Mouse (Mus musculus): ENCODE data around the gene Pcyt1a. TPM values are rescaled to one million over a fixed set of nuclear protein-coding genes. Genes with fewer than 3 reads are reported as not detected.
A peak's percentile ranks its signal among the peaks of the same experiment; 100 is the strongest.

The Pcyt1a gene
- polyA plus RNA-seq, 1 experiment from 2014 or later, result 36.6 TPM

DNA sequence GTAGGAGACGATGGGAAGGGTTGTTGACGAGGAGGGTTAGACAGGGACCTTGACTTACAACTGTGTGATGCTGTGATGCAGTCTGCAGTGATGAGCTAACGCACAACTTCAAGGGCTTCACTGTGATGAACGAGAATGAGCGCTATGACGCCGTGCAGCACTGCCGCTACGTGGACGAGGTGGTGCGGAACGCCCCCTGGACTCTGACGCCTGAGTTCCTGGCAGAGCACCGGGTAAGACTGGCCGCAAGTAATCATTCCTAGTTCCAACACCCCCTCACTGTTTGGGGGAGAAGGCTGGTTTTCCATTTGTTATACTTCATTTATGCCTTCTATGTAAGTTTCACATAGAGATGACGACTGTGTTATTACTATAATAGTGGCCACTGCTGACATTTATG lies 32.2 kb downstream of the Pcyt1a start:
- no peak for DNase-seq (ENCODE audit: low spot score)
- no peak overlapping the region for H3K4me3 ChIP-seq
- H3K27ac ChIP-seq, result peak overlapping the region; percentile 81
- no peaks in the 10 kb centered on the region for H3K9me3 ChIP-seq
- H3K36me3 ChIP-seq, result peaks cover 35% of the 10 kb centered on the region
- H3K27me3 ChIP-seq (ENCODE audit: insufficient read depth, poor library complexity, severe bottlenecking), result no peaks in the 10 kb centered on the region
- 91% methylated on average over 16 of the region's 16 CpGs for WGBS
- peaks cover 11% of the 10 kb centered on the region for H3K4me1 ChIP-seq

DNA sequence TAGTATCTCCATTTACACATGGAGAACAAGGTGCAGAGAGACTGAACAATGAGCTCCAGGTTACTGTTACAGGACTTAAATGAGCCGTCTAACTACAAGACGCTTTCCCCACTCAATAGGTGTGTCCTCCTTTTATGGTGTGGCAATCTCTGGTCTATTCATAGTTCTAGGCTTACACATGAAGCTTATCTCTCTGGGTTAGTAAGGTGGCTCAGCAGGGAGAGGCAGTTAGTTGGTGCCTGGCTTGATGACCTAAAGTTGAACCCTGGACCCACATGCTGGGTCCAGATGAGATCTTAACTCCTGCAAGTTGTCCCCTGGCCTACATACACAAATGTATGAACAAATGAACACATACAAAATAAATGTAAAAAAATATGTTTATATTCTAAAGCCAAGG lies 32.7 kb downstream of the Pcyt1a start:
- no peak for DNase-seq (ENCODE audit: low spot score)
- Histone ChIP-seq H3K36me3 (peaks cover 40% of the 10 kb centered on the region), H3K9me3 (no peaks in the 10 kb centered on the region), H3K4me1 (peaks cover 11% of the 10 kb centered on the region), H3K27me3 (ENCODE audit: insufficient read depth, poor library complexity, severe bottlenecking) (no peaks in the 10 kb centered on the region), H3K27ac (peak overlapping the region; percentile 81), H3K4me3 (no peak overlapping the region)
- 37% methylated on average over 2 of the region's 2 CpGs for WGBS

DNA sequence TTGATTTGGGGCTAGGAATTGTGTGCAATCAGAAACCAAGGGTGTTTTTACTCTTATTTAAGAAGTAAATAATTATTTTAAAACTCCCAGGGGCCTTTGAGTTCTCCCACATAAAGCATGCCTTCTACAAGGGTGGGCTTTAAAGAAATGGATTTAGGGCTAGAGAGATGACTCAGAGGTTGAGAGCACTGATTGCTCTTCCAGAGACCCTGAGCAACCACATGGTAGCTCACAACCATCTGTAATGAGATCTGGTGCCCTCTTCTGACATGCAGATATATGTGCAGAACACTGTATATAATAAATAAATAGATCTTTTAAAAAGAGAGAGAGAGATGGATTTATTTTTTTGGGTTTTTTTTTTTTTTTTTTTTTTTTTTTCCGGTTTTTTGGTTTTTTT lies 34.2 kb downstream of the Pcyt1a start:
- H3K36me3 ChIP-seq, result peaks cover 51% of the 10 kb centered on the region
- no peaks in the 10 kb centered on the region for H3K9me3 ChIP-seq
- H3K27me3 ChIP-seq (ENCODE audit: insufficient read depth, poor library complexity, severe bottlenecking), result no peaks in the 10 kb centered on the region
- WGBS, result 0% methylated on average over 1 of the region's 1 CpGs
- no peak for DNase-seq (ENCODE audit: low spot score)
- peaks cover 11% of the 10 kb centered on the region for H3K4me1 ChIP-seq
- no peak overlapping the region for H3K4me3 ChIP-seq
- no peak overlapping the region for H3K27ac ChIP-seq

DNA sequence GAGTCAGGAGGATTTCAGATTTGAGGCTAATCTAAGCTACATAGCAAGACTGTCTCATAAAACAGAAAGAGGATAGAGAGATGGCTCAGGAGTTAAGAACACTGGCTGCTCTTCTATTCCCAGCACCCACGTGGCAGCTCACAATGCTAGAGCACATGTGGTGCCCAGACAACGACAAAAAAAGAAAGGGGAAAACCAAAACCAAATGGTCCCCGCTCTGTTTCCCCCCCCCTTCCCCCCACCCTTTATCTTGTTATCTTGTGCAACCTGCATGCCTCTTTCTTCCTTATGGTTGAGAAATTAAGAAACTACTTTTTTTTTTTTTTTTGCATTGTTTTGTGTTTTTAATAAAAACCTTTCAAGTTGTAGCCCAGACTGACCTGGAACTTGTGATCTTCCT lies 37.8 kb downstream of the Pcyt1a start:
- no peaks in the 10 kb centered on the region for H3K27me3 ChIP-seq (ENCODE audit: insufficient read depth, poor library complexity, severe bottlenecking)
- peaks cover 78% of the 10 kb centered on the region for H3K36me3 ChIP-seq
- WGBS, result 83% methylated on average over 3 of the region's 3 CpGs
- H3K4me1 ChIP-seq, result peaks cover 7% of the 10 kb centered on the region
- no peaks in the 10 kb centered on the region for H3K9me3 ChIP-seq
- no peak overlapping the region for H3K27ac ChIP-seq
- H3K4me3 ChIP-seq, result no peak overlapping the region
- DNase-seq (ENCODE audit: low spot score), result no peak

DNA sequence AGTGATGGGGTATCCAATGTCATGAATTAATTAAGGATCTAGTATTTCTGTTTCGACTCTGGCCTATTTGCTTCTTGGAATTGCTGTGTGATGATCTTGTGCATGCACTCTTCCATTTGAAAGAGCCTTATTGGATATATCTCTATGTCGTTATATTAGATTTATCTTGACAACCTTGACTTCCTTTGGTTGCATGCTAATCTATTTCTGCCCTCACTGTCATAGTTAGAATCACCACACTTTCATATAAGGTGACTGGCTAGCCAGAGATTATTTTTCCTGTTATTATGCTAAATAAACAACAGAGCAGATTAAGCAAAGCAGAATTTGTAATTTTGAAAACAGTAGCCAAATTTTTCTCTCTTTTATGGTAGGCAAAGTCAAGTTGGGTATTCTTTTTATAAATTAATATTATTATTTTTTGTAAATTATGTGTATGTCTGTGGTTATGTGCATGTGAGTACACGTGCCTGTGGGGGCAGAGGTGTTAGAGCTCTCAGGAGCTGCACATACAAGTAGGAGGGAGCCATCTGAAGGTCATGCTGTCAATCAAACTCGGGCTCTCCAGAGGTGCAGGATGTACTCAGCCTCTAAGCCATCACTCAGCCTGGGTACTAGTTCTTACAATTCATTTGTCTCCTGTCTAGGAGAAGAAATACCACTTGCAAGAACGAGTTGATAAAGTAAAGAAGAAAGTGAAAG lies 38.8 kb downstream of the Pcyt1a start:
- no peaks in the 10 kb centered on the region for H3K27me3 ChIP-seq (ENCODE audit: insufficient read depth, poor library complexity, severe bottlenecking)
- H3K4me3 ChIP-seq, result no peak overlapping the region
- peaks cover 6% of the 10 kb centered on the region; the same call in 1 of the 2 replicates for H3K4me1 ChIP-seq
- H3K9me3 ChIP-seq, result no peaks in the 10 kb centered on the region
- DNase-seq (ENCODE audit: low spot score), result no peak
- no peak overlapping the region for H3K27ac ChIP-seq
- H3K36me3 ChIP-seq, result peaks cover 76% of the 10 kb centered on the region
- 71% methylated on average over 5 of the region's 5 CpGs for WGBS

DNA sequence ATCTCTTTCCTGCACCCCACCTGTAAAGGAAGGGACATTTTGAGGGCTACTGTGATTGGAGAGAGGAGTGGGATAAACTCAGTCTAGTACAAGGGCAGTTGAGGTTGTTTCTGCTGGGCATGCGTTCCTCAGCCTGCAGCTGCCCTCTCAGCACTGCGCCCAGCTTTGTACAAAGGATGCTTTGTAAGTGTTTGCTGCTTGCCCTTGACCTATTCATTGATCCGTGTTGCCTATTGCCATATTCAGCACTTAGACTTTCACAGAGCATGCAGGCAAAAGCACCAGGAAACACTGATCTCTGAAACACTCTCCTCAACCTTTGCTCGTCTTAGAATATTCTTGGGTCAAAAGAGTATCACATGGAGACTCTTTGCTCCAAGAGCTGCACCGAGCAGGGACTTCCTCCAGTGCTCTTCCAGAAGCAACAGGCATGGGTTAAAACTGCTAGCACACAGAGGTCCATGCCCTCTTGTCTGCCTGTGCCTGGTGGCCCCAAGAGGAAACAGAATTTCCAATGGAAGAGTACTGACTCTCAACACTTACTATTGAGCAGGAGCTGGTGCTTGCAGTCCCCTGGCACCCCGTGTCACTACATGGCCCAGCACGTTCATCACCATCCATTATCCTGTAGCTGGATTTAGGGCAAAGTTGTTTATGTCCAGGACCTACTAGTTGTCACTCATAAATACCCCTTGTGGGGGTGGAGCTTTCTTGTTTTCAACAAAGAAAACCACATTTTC lies 41.7 kb downstream of the Pcyt1a start:
- Histone ChIP-seq H3K4me3 (no peak overlapping the region), H3K27ac (no peak overlapping the region), H3K4me1 (peaks cover 19% of the 10 kb centered on the region), H3K36me3 (peaks cover 61% of the 10 kb centered on the region), H3K9me3 (no peaks in the 10 kb centered on the region), H3K27me3 (ENCODE audit: insufficient read depth, poor library complexity, severe bottlenecking) (no peaks in the 10 kb centered on the region)
- no peak for DNase-seq (ENCODE audit: low spot score)
- 86% methylated on average over 7 of the region's 7 CpGs for WGBS

DNA sequence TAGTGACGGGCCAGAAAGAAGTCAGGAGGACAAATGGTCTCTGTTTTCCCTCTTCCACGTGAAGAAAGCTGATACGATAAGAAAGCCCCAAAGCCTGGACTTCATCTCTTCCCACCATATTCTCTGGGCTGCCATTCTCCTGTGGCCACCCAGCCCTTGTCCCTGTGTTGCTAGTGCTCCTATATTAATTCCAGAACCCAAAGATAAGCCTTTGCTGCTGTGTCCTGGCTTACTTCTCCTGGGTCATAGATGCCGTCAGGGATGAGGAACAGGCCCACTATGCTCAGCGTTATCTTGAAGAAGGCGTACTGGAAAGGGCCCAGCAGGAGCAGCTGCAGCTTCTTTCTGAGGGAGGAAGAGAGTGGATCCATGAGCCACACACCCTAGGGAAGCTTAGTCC lies 46.6 kb downstream of the Pcyt1a start:
- peak; percentile 78 for DNase-seq (ENCODE audit: low spot score)
- Histone ChIP-seq H3K4me3 (no peak overlapping the region), H3K27ac (peak overlapping the region; percentile 72), H3K9me3 (no peaks in the 10 kb centered on the region), H3K27me3 (ENCODE audit: insufficient read depth, poor library complexity, severe bottlenecking) (no peaks in the 10 kb centered on the region; the same call in 1 of the 2 replicates), H3K36me3 (peaks cover 15% of the 10 kb centered on the region; the same call in 1 of the 2 replicates), H3K4me1 (peaks cover 33% of the 10 kb centered on the region)
- WGBS, result 34% methylated on average over 6 of the region's 6 CpGs

DNA sequence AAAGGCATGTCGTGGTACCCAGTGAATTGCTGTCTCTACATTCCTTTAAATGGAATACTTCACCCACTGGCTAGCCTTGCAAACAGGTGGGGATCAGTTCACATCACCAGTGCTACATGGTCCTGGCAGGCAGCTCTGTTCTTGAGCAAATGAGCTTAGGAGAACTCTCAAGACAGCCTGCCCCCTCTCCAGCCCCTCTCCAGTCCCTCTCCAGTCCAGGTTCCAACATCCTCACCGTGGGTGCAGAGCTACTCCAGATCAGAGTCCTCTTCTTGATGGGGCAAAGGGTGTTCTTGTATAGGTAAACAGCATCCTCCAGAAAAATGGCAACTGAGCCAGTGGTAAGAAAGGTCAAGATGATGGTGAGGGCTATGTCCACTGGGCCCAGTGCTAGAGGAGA lies 48.7 kb downstream of the Pcyt1a start:
- H3K27me3 ChIP-seq (ENCODE audit: insufficient read depth, poor library complexity, severe bottlenecking), result no peaks in the 10 kb centered on the region; the same call in 1 of the 2 replicates
- no peak overlapping the region for H3K27ac ChIP-seq
- DNase-seq (ENCODE audit: low spot score), result no peak
- H3K4me3 ChIP-seq, result no peak overlapping the region
- no peaks in the 10 kb centered on the region for H3K9me3 ChIP-seq
- H3K36me3 ChIP-seq, result no peaks in the 10 kb centered on the region
- 69% methylated on average over 2 of the region's 2 CpGs for WGBS
- peaks cover 37% of the 10 kb centered on the region for H3K4me1 ChIP-seq

DNA sequence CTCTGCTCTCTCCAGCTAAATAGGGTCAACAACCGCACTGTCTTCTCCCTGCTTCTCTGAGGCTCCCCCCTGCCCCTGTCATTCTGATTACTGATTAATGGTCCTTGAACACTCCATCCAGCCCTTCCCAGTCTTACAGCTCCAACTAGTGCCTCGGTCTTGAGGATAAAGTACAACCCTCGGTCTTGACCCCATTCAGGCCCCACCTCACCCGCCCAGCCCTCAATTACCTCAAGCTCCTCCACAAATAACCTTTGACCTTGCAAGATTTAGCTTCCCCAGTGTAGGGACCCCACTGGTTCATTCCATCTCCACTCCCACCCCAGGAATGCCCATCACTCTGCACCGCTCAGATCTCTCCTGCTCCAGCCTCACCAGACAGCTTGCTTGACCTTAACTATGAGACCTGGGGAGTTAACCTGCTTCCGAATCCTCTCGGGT lies 53.7 kb downstream of the Pcyt1a start:
- Histone ChIP-seq H3K27ac (peak overlapping the region; percentile 33), H3K36me3 (no peaks in the 10 kb centered on the region), H3K9me3 (no peaks in the 10 kb centered on the region), H3K4me1 (peaks cover 47% of the 10 kb centered on the region), H3K4me3 (no peak overlapping the region), H3K27me3 (ENCODE audit: insufficient read depth, poor library complexity, severe bottlenecking) (no peaks in the 10 kb centered on the region)
- 30% methylated on average over 7 of the region's 7 CpGs for WGBS
- no peak for DNase-seq (ENCODE audit: low spot score)

DNA sequence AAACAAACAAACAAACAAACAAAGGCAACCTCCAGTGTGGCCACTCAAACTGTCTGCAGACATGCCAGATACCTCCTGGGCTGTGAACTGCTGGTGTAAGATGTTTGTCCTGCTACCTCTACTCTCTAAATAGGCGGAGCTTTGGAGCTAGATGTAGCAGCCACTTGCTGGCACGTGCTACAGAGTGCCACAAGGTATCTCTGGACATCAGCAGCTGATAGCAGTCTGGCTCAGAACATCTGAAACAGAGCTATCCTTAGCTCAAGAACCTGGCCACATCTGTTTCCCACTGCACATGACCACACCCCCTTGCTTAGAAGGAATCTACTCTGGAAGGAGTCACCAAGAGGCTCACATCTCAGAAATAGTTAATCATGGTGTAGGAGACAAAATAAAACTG lies 54.5 kb downstream of the Pcyt1a start:
- Histone ChIP-seq H3K27me3 (ENCODE audit: insufficient read depth, poor library complexity, severe bottlenecking) (no peaks in the 10 kb centered on the region), H3K36me3 (no peaks in the 10 kb centered on the region), H3K27ac (peak overlapping the region; percentile 57; the same call in 1 of the 2 replicates), H3K4me3 (no peak overlapping the region), H3K4me1 (peaks cover 47% of the 10 kb centered on the region), H3K9me3 (no peaks in the 10 kb centered on the region)
- 51% methylated on average over 2 of the region's 2 CpGs for WGBS
- no peak for DNase-seq (ENCODE audit: low spot score)

DNA sequence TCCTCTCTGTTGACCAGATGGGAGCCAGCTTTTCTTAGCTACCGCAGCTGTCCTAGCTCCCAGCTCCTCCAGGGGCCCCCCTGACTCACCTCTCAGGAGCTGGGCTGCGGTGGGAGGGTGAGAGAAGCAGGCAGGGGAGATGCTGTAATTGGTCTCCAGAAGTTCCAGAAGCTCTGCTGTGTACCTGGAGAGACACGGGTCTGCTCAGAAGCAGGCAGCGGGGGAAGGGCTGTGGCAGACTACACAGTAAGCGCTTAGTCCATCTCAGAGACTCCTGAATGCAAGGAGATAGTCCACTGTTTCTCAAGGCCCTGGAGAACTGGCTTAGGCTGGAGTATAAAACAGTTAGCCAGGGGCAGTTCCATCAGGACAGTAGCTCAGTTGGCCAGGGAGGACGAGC lies 55.3 kb downstream of the Pcyt1a start:
- Histone ChIP-seq H3K27me3 (ENCODE audit: insufficient read depth, poor library complexity, severe bottlenecking) (no peaks in the 10 kb centered on the region), H3K27ac (peak overlapping the region; percentile 57), H3K9me3 (no peaks in the 10 kb centered on the region), H3K4me1 (peaks cover 47% of the 10 kb centered on the region), H3K36me3 (no peaks in the 10 kb centered on the region), H3K4me3 (no peak overlapping the region)
- no peak for DNase-seq (ENCODE audit: low spot score)
- WGBS, result 69% methylated on average over 6 of the region's 6 CpGs

DNA sequence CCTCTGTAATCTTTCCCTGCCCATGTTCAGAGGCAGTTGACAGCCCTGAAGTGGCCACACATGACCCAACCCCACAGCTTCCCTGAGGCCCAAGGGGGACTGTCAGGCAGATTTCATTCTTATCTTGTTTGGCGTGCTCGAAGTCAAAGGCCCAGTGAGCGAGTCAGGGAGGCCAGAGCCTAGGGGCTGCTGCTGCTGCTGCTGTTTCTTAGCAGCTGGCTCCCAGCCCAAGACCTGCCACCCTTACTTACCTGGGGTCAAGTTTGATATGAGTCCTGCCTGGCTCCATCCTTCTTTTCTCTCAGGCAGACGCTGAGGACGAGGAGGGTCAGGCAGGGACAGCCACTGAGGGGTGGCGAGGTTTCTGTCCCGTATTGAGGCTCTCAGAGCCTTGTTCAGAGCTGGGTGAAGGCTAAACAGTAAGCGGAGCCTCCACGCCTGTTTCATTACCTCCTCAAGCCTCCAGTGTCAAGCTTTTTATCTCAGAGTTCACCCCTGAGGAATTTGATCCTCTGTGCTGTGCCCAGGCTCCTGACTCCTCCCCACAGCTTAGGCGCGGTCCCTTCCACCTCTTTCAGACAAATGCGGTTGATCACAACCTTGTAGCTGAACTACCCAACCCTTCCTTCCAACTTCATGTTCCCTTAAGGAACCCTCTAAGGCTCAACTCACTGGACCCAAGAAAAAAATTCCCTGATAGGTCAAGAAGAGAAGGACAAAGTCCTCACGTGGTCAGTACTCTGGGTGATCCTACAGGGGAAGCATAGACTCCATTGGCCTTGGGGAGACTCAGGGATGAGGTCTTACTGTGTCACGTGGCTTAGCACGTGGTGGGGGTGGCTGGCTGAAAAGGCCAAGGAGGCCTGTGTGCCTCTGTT lies 56.8 kb downstream of the Pcyt1a start, which contains the start of gene Slc51a:
Gene Slc51a (minus strand): TSS at position 646 of the 878 bp plus-strand sequence.
- peaks cover 47% of the 10 kb centered on the region for H3K4me1 ChIP-seq
- no peaks in the 10 kb centered on the region for H3K9me3 ChIP-seq
- WGBS, result 23% methylated on average over 15 of the region's 15 CpGs
- peak; percentile 94 for DNase-seq (ENCODE audit: low spot score)
- H3K36me3 ChIP-seq, result no peaks in the 10 kb centered on the region
- no peaks in the 10 kb centered on the region for H3K27me3 ChIP-seq (ENCODE audit: insufficient read depth, poor library complexity, severe bottlenecking)
- H3K27ac ChIP-seq, result peak within 1 kb of the TSS; percentile 79
- peak within 1 kb of the TSS; percentile 8; the same call in 1 of the 2 replicates for H3K4me3 ChIP-seq

Data from heart, embryonic 10.5 days (tissue).